Mouse (Mus musculus): ENCODE measurements at regions not wholly inside any gene's neighbourhood (a gene's known extent, or its start where the extent isn't known, plus 50 kb on each side); places are given as distances from the start of the nearest gene placed in this dataset.

- Histone ChIP-seq H3K27ac (replicated peaks) (peak overlapping the region; percentile 28; the same call in 1 of the 2 replicates), H3K36me3 (no peaks in the 10 kb centered on the region), H3K9me3 (replicated peaks) (no peaks in the 10 kb centered on the region), H3K4me3 (replicated peaks) (no peak overlapping the region), H3K4me2 (replicated peaks) (0 out of 2 replicates have a peak overlapping the region, but pooled peaks have one; percentile 10), H3K9ac (no peak overlapping the region), H3K4me1 (peaks cover 3% of the 10 kb centered on the region; the same call in 1 of the 2 replicates), H3K27me3 (no peaks in the 10 kb centered on the region)
- WGBS: 48% methylated on average over 5 of the region's 5 CpGs
- ATAC-seq (ENCODE audit: insufficient number of reproducible peaks, low FRiP score, low TSS enrichment, low read depth): peak; percentile 67
Observed at GRCm38 (mm10) chr10:120665670-120666069, 189.4 kb upstream of the Hmga2 start.

- Histone ChIP-seq H3K27me3 (no peaks in the 10 kb centered on the region), H3K9me3 (replicated peaks) (no peaks in the 10 kb centered on the region), H3K4me1 (peaks cover 6% of the 10 kb centered on the region; the same call in 1 of the 2 replicates), H3K36me3 (no peaks in the 10 kb centered on the region), H3K4me2 (replicated peaks) (no peak overlapping the region), H3K4me3 (replicated peaks) (no peak overlapping the region), H3K9ac (no peak overlapping the region), H3K27ac (replicated peaks) (no peak overlapping the region)
- WGBS: 85% methylated on average over 5 of the region's 5 CpGs
- no peak for ATAC-seq (ENCODE audit: insufficient number of reproducible peaks, low FRiP score, low TSS enrichment, low read depth)
Observed at GRCm38 (mm10) chr10:120664419-120664818, 188.2 kb upstream of the Hmga2 start.

- Histone ChIP-seq H3K4me3 (replicated peaks) (no peak overlapping the region), H3K36me3 (no peaks in the 10 kb centered on the region), H3K9ac (no peak overlapping the region), H3K4me1 (peaks cover 6% of the 10 kb centered on the region; the same call in 1 of the 2 replicates), H3K27me3 (no peaks in the 10 kb centered on the region), H3K9me3 (replicated peaks) (no peaks in the 10 kb centered on the region), H3K27ac (replicated peaks) (no peak overlapping the region), H3K4me2 (replicated peaks) (no peak overlapping the region)
- no peak for ATAC-seq (ENCODE audit: insufficient number of reproducible peaks, low FRiP score, low TSS enrichment, low read depth)
- WGBS: 69% methylated on average over 11 of the region's 11 CpGs
Observed at GRCm38 (mm10) chr10:120663396-120663795, 187.1 kb upstream of the Hmga2 start.

GRCm38 (mm10) chr10:120660503-120660902 lies 184.2 kb upstream of the Hmga2 start:
- H3K27ac ChIP-seq (replicated peaks): no peak overlapping the region
- peaks cover 6% of the 10 kb centered on the region; the same call in 1 of the 2 replicates for H3K4me1 ChIP-seq
- no peaks in the 10 kb centered on the region for H3K9me3 ChIP-seq (replicated peaks)
- no peak for ATAC-seq (ENCODE audit: insufficient number of reproducible peaks, low FRiP score, low TSS enrichment, low read depth)
- H3K36me3 ChIP-seq: no peaks in the 10 kb centered on the region
- 22% methylated on average over 6 of the region's 6 CpGs for WGBS
- H3K9ac ChIP-seq: no peak overlapping the region
- no peak overlapping the region for H3K4me2 ChIP-seq (replicated peaks)
- no peak overlapping the region for H3K4me3 ChIP-seq (replicated peaks)
- H3K27me3 ChIP-seq: no peaks in the 10 kb centered on the region

GRCm38 (mm10) chr10:120655238-120655931 lies 179.1 kb upstream of the Hmga2 start:
- Histone ChIP-seq H3K4me2 (replicated peaks) (no peak overlapping the region), H3K4me3 (replicated peaks) (no peak overlapping the region), H3K36me3 (no peaks in the 10 kb centered on the region), H3K4me1 (peaks cover under 1% of the 10 kb centered on the region; the same call in 1 of the 2 replicates), H3K27ac (replicated peaks) (no peak overlapping the region), H3K9ac (no peak overlapping the region), H3K27me3 (no peaks in the 10 kb centered on the region), H3K9me3 (replicated peaks) (no peaks in the 10 kb centered on the region)
- WGBS: 62% methylated on average over 14 of the region's 14 CpGs
- no peak for ATAC-seq (ENCODE audit: insufficient number of reproducible peaks, low FRiP score, low TSS enrichment, low read depth)

GRCm38 (mm10) chr10:120652525-120653215 lies 176.4 kb upstream of the Hmga2 start:
- 54% methylated on average over 6 of the region's 6 CpGs for WGBS
- ATAC-seq (ENCODE audit: insufficient number of reproducible peaks, low FRiP score, low TSS enrichment, low read depth): no peak
- no peak overlapping the region for H3K4me2 ChIP-seq (replicated peaks)

GRCm38 (mm10) chr10:120651845-120652244 lies 175.6 kb upstream of the Hmga2 start:
- ATAC-seq (ENCODE audit: insufficient number of reproducible peaks, low FRiP score, low TSS enrichment, low read depth): no peak
- H3K36me3 ChIP-seq: no peaks in the 10 kb centered on the region
- no peak overlapping the region for H3K4me3 ChIP-seq (replicated peaks)
- no peak overlapping the region for H3K9ac ChIP-seq
- no peaks in the 10 kb centered on the region for H3K27me3 ChIP-seq
- no peak overlapping the region for H3K27ac ChIP-seq (replicated peaks)
- no peaks in the 10 kb centered on the region for H3K9me3 ChIP-seq (replicated peaks)
- WGBS: 92% methylated on average over 5 of the region's 5 CpGs
- H3K4me1 ChIP-seq: peaks cover 18% of the 10 kb centered on the region
- no peak overlapping the region for H3K4me2 ChIP-seq (replicated peaks)

More at GRCm38 (mm10) chr10:120652525-120653215, 176.4 kb upstream of the Hmga2 start:
- H3K27ac ChIP-seq (replicated peaks): no peak overlapping the region
- peaks cover 10% of the 10 kb centered on the region for H3K4me1 ChIP-seq
- H3K9ac ChIP-seq: no peak overlapping the region
- no peak overlapping the region for H3K4me3 ChIP-seq (replicated peaks)
- H3K36me3 ChIP-seq: no peaks in the 10 kb centered on the region
- no peaks in the 10 kb centered on the region for H3K9me3 ChIP-seq (replicated peaks)
- no peaks in the 10 kb centered on the region for H3K27me3 ChIP-seq

GRCm38 (mm10) chr10:120650336-120650735 lies 174.1 kb upstream of the Hmga2 start:
- no peak overlapping the region for H3K9ac ChIP-seq
- H3K27me3 ChIP-seq: no peaks in the 10 kb centered on the region
- H3K4me2 ChIP-seq (replicated peaks): no peak overlapping the region
- H3K4me1 ChIP-seq: peaks cover 26% of the 10 kb centered on the region
- H3K27ac ChIP-seq (replicated peaks): no peak overlapping the region
- H3K4me3 ChIP-seq (replicated peaks): no peak overlapping the region
- WGBS: 95% methylated on average over 9 of the region's 9 CpGs
- ATAC-seq (ENCODE audit: insufficient number of reproducible peaks, low FRiP score, low TSS enrichment, low read depth): no peak
- H3K9me3 ChIP-seq (replicated peaks): no peaks in the 10 kb centered on the region
- H3K36me3 ChIP-seq: no peaks in the 10 kb centered on the region

GRCm38 (mm10) chr10:120648741-120649140 lies 172.5 kb upstream of the Hmga2 start:
- H3K27ac ChIP-seq (replicated peaks): no peak overlapping the region
- no peak for ATAC-seq (ENCODE audit: insufficient number of reproducible peaks, low FRiP score, low TSS enrichment, low read depth)
- WGBS: 42% methylated on average over 3 of the region's 3 CpGs
- no peak overlapping the region for H3K9ac ChIP-seq
- H3K9me3 ChIP-seq (replicated peaks): no peaks in the 10 kb centered on the region
- no peak overlapping the region for H3K4me2 ChIP-seq (replicated peaks)
- H3K27me3 ChIP-seq: no peaks in the 10 kb centered on the region
- H3K36me3 ChIP-seq: no peaks in the 10 kb centered on the region
- no peak overlapping the region for H3K4me3 ChIP-seq (replicated peaks)
- H3K4me1 ChIP-seq: peaks cover 26% of the 10 kb centered on the region

- Histone ChIP-seq H3K27me3 (no peaks in the 10 kb centered on the region), H3K27ac (replicated peaks) (no peak overlapping the region), H3K4me2 (replicated peaks) (no peak overlapping the region), H3K9ac (no peak overlapping the region), H3K4me1 (peaks cover 26% of the 10 kb centered on the region), H3K36me3 (no peaks in the 10 kb centered on the region), H3K4me3 (replicated peaks) (no peak overlapping the region), H3K9me3 (replicated peaks) (no peaks in the 10 kb centered on the region)
- 43% methylated on average over 7 of the region's 7 CpGs for WGBS
- no peak for ATAC-seq (ENCODE audit: insufficient number of reproducible peaks, low FRiP score, low TSS enrichment, low read depth)
Observed at GRCm38 (mm10) chr10:120648031-120648430, 171.8 kb upstream of the Hmga2 start.

GRCm38 (mm10) chr10:120647323-120647722 lies 171.1 kb upstream of the Hmga2 start:
- Histone ChIP-seq H3K27ac (replicated peaks) (peak overlapping the region; percentile 51; the same call in 1 of the 2 replicates), H3K9me3 (replicated peaks) (no peaks in the 10 kb centered on the region), H3K4me1 (peaks cover 26% of the 10 kb centered on the region), H3K27me3 (no peaks in the 10 kb centered on the region), H3K4me3 (replicated peaks) (no peak overlapping the region), H3K9ac (no peak overlapping the region), H3K4me2 (replicated peaks) (peak overlapping the region; percentile 44), H3K36me3 (no peaks in the 10 kb centered on the region)
- peak; percentile 54; the same call in 1 of the 2 replicates for ATAC-seq (ENCODE audit: insufficient number of reproducible peaks, low FRiP score, low TSS enrichment, low read depth)
- 37% methylated on average over 3 of the region's 3 CpGs for WGBS
